Comparison of ENCODE assay signal across 22 mouse cellular contexts in genomic region chr12:56824688-56825087, GRCm38 (mm10).
DNase-seq lines count a peak whose midpoint lies in the region; ATAC-seq and TF ChIP-seq lines count a peak whose summit lies in the region.
"Had no signal": no experiment of that assay in that cellular context is flagged by ENCODE, and none has a peak within 500 bp of the region (broad histone marks: within the 10 kb centered on the region; RNA-seq: fewer than 3 reads in every experiment).

No protein-coding gene starts in this region.

- H3K4me3 ChIP-seq in kidney, embryonic 14.5 days (ENCODE audit: low read length), result no peak overlapping the region
- H3K4me3 ChIP-seq in lung, embryonic 16.5 days (ENCODE audit: low read length), result no peak overlapping the region
- H3K4me3 ChIP-seq in stomach, embryonic 14.5 days (ENCODE audit: low read depth, low read length), result no peak overlapping the region
- H3K4me3 ChIP-seq in stomach, postnatal 0 days (ENCODE audit: low read depth, low read length), result no peak overlapping the region
- H3K4me3 ChIP-seq: erythroblast, embryonic 14.5 days; forebrain, embryonic 12.5 days; forebrain, embryonic 15.5 days; heart, adult 2 months; heart, embryonic 10.5 days; hindbrain, embryonic 12.5 days; hindbrain, embryonic 15.5 days had no signal

- 23% methylated on average over 5 of the region's 5 CpGs for WGBS in kidney, embryonic 14.5 days
- WGBS in lung, embryonic 16.5 days, result 32% methylated on average over 5 of the region's 5 CpGs
- 32% methylated on average over 5 of the region's 5 CpGs for WGBS in stomach, embryonic 14.5 days
- WGBS in stomach, postnatal 0 days, result 36% methylated on average over 5 of the region's 5 CpGs

- H3K4me2 ChIP-seq in kidney, embryonic 14.5 days (replicated peaks; ENCODE audit: low read depth, low read length), result peak overlapping the region; percentile 17; the same call in 1 of the 2 replicates
- H3K4me2 ChIP-seq in lung, embryonic 16.5 days (ENCODE audit: low read depth, low read length), result no peak overlapping the region
- 0 out of 2 replicates have a peak overlapping the region, but pooled peaks have one; percentile 11 for H3K4me2 ChIP-seq in stomach, embryonic 14.5 days (replicated peaks; ENCODE audit: low read depth, low read length)
- no peak overlapping the region for H3K4me2 ChIP-seq in stomach, postnatal 0 days (replicated peaks; ENCODE audit: low read depth)
- H3K4me2 ChIP-seq: forebrain, embryonic 12.5 days; forebrain, embryonic 15.5 days; hindbrain, embryonic 12.5 days; hindbrain, embryonic 15.5 days had no signal

- no peak overlapping the region for H3K27ac ChIP-seq in kidney, embryonic 14.5 days (ENCODE audit: low read depth, low read length)
- H3K27ac ChIP-seq in lung, embryonic 16.5 days (ENCODE audit: low read length), result no peak overlapping the region
- no peak overlapping the region; the same call in 1 of the 2 replicates for H3K27ac ChIP-seq in stomach, embryonic 14.5 days (ENCODE audit: low read length)
- no peak overlapping the region for H3K27ac ChIP-seq in stomach, postnatal 0 days (replicated peaks)
- H3K27ac ChIP-seq: forebrain, embryonic 12.5 days; forebrain, embryonic 15.5 days; heart, adult 2 months; heart, embryonic 10.5 days; hindbrain, embryonic 12.5 days; hindbrain, embryonic 15.5 days had no signal

- H3K4me1 ChIP-seq in kidney, embryonic 14.5 days (ENCODE audit: control insufficient read depth, insufficient read depth, low read length), result peaks cover 3% of the 10 kb centered on the region; the same call in 1 of the 2 replicates
- peaks cover 8% of the 10 kb centered on the region; the same call in 1 of the 2 replicates for H3K4me1 ChIP-seq in lung, embryonic 16.5 days (replicated peaks; ENCODE audit: control insufficient read depth, insufficient read depth, low read length)
- peaks cover 22% of the 10 kb centered on the region; the same call in 1 of the 2 replicates for H3K4me1 ChIP-seq in stomach, embryonic 14.5 days (ENCODE audit: control insufficient read depth, insufficient read depth, low read length)
- no peaks in the 10 kb centered on the region for H3K4me1 ChIP-seq in stomach, postnatal 0 days (replicated peaks; ENCODE audit: control insufficient read depth, insufficient read depth)

- ATAC-seq in kidney, embryonic 14.5 days (ENCODE audit: low FRiP score, low TSS enrichment), result no peak
- peak; percentile 55 for ATAC-seq in lung, embryonic 16.5 days (ENCODE audit: low read depth)
- ATAC-seq in stomach, embryonic 14.5 days (ENCODE audit: insufficient number of reproducible peaks, insufficient read depth, low FRiP score, low read depth), result no peak
- ATAC-seq in stomach, postnatal 0 days (ENCODE audit: low FRiP score, low TSS enrichment), result no peak
- ATAC-seq: CD4-positive, CD25-positive, alpha-beta regulatory T cell, adult 4 months; forebrain, embryonic 15.5 days had no signal

- H3K9me3 ChIP-seq in kidney, embryonic 14.5 days (ENCODE audit: control insufficient read depth, low read length), result no peaks in the 10 kb centered on the region
- no peaks in the 10 kb centered on the region for H3K9me3 ChIP-seq in lung, embryonic 16.5 days (ENCODE audit: control insufficient read depth, low read length)
- H3K9me3 ChIP-seq in stomach, embryonic 14.5 days (ENCODE audit: control insufficient read depth, low read depth, low read length), result no peaks in the 10 kb centered on the region
- no peaks in the 10 kb centered on the region for H3K9me3 ChIP-seq in stomach, postnatal 0 days (ENCODE audit: control insufficient read depth, low read length)
- H3K9me3 ChIP-seq: forebrain, embryonic 12.5 days; forebrain, embryonic 15.5 days; heart, embryonic 10.5 days; hindbrain, embryonic 12.5 days; hindbrain, embryonic 15.5 days had no signal

- no peaks in the 10 kb centered on the region for H3K36me3 ChIP-seq in kidney, embryonic 14.5 days (ENCODE audit: control insufficient read depth, insufficient read depth, low read length)
- no peaks in the 10 kb centered on the region for H3K36me3 ChIP-seq in lung, embryonic 16.5 days (ENCODE audit: control insufficient read depth, insufficient read depth, low read length)
- no peaks in the 10 kb centered on the region for H3K36me3 ChIP-seq in stomach, embryonic 14.5 days (ENCODE audit: control insufficient read depth, insufficient read depth, low read length)
- no peaks in the 10 kb centered on the region for H3K36me3 ChIP-seq in stomach, postnatal 0 days (ENCODE audit: control insufficient read depth, insufficient read depth, low read length)
- H3K36me3 ChIP-seq: forebrain, embryonic 12.5 days; forebrain, embryonic 15.5 days; heart, embryonic 10.5 days; hindbrain, embryonic 12.5 days; hindbrain, embryonic 15.5 days had no signal

- no peaks in the 10 kb centered on the region for H3K27me3 ChIP-seq in kidney, embryonic 14.5 days (ENCODE audit: control insufficient read depth, insufficient read depth, low read length)
- H3K27me3 ChIP-seq in lung, embryonic 16.5 days (ENCODE audit: control insufficient read depth, insufficient read depth, low read depth, low read length), result no peaks in the 10 kb centered on the region; the same call in 1 of the 2 replicates
- H3K27me3 ChIP-seq in stomach, embryonic 14.5 days (ENCODE audit: control insufficient read depth, insufficient read depth, low read length), result no peaks in the 10 kb centered on the region
- H3K27me3 ChIP-seq in stomach, postnatal 0 days (ENCODE audit: control insufficient read depth, insufficient read depth, low read length), result no peaks in the 10 kb centered on the region
- H3K27me3 ChIP-seq: forebrain, embryonic 15.5 days; hindbrain, embryonic 12.5 days; hindbrain, embryonic 15.5 days had no signal

- no peak for DNase-seq in kidney, adult 9 months
- no peak for DNase-seq in lung, postnatal 14 days
- no peak for DNase-seq in stomach, postnatal 0 days (ENCODE audit: low spot score)
- DNase-seq: adrenal gland, adult 2 months; adrenal gland, postnatal 14 days; cerebellum, adult 11 months; cerebellum, adult 8-10 months; cerebellum, postnatal 10 days; cerebellum, postnatal 36 days; embryo, embryonic 11 days; gastrocnemius, postnatal 25 days; heart, adult 2 months had no signal

- no peak for TF ChIP-seq CTCF in stomach, postnatal 0 days (IDR thresholded peaks at IDR 0.05; ENCODE audit: low read depth)

- no peak for TF ChIP-seq EP300 in stomach, postnatal 0 days (optimal IDR thresholded peaks at IDR 0.05)

- no peak overlapping the region for H3K9ac ChIP-seq in kidney, embryonic 14.5 days (ENCODE audit: low read depth, low read length)
- no peak overlapping the region for H3K9ac ChIP-seq in lung, embryonic 16.5 days (ENCODE audit: low read length)
- no peak overlapping the region for H3K9ac ChIP-seq in stomach, embryonic 14.5 days (replicated peaks; ENCODE audit: low read depth, low read length)
- H3K9ac ChIP-seq in stomach, postnatal 0 days (ENCODE audit: low read length), result no peak overlapping the region
- H3K9ac ChIP-seq: forebrain, embryonic 12.5 days; forebrain, embryonic 15.5 days; hindbrain, embryonic 12.5 days; hindbrain, embryonic 15.5 days had no signal

Comparison
In these comparisons a context has a peak if more than half of its experiments do, and no peak if none do; other contexts are left out.
1. H3K4me2 ChIP-seq: peak in kidney, embryonic 14.5 days (single experiment) and stomach, embryonic 14.5 days (single experiment); none in lung, embryonic 16.5 days (single experiment) and stomach, postnatal 0 days (single experiment).